Mouse (Mus musculus): Measurements from ENCODE around the gene Tatdn2. TPM values are rescaled to one million over a fixed set of nuclear protein-coding genes. Genes with fewer than 3 reads are reported as not detected.
A peak's percentile ranks its signal among the peaks of the same experiment; 100 is the strongest.

Tatdn2 gene
- total and polyA plus RNA-seq, 3 experiments, result 17.3 to 71.9 (median 66.7) TPM

GRCm38 (mm10) chr6:113692661-113693133 lies 4.2 kb upstream of the Tatdn2 start:
- peaks cover 12% of the 10 kb centered on the region for H3K4me1 ChIP-seq (ENCODE audit: control insufficient read depth, insufficient read depth, low read length)
- no peak overlapping the region for H3K9ac ChIP-seq (ENCODE audit: low read depth, low read length)
- H3K27ac ChIP-seq, result no peak overlapping the region
- 90% methylated on average over 5 of the region's 5 CpGs for WGBS
- H3K4me3 ChIP-seq, result no peak overlapping the region
- no peak for DNase-seq
- TF ChIP-seq EP300 (IDR thresholded peaks at IDR 0.05; ENCODE audit: insufficient read depth, low read depth, low read length) (no peak), POLR2A (IDR thresholded peaks at IDR 0.05; ENCODE audit: insufficient read depth, low read depth, low read length) (no peak)
- no peaks in the 10 kb centered on the region for H3K27me3 ChIP-seq (ENCODE audit: control insufficient read depth, insufficient read depth, low read length)
- intact Hi-C loops (cut with DNase I), result no loop called here
- H3K79me2 ChIP-seq (replicated peaks; ENCODE audit: control insufficient read depth, insufficient read depth, low read length), result peaks cover 4% of the 10 kb centered on the region
- H3K36me3 ChIP-seq (ENCODE audit: control insufficient read depth, insufficient read depth, low read length), result peaks cover 3% of the 10 kb centered on the region

- 74% methylated on average over 5 of the region's 5 CpGs for WGBS
- TF ChIP-seq POLR2A (IDR thresholded peaks at IDR 0.05; ENCODE audit: insufficient read depth, low read depth, low read length) (no peak), EP300 (IDR thresholded peaks at IDR 0.05; ENCODE audit: insufficient read depth, low read depth, low read length) (no peak), CTCF (IDR thresholded peaks at IDR 0.05) (no peak)
- Histone ChIP-seq H3K4me3 (no peak overlapping the region), H3K79me2 (replicated peaks; ENCODE audit: control insufficient read depth, insufficient read depth, low read length) (peaks cover 5% of the 10 kb centered on the region), H3K36me3 (ENCODE audit: control insufficient read depth, insufficient read depth, low read length) (peaks cover 6% of the 10 kb centered on the region), H3K9ac (ENCODE audit: low read depth, low read length) (no peak overlapping the region), H3K4me1 (ENCODE audit: control insufficient read depth, insufficient read depth, low read length) (peaks cover 13% of the 10 kb centered on the region), H3K27ac (no peak overlapping the region), H3K27me3 (ENCODE audit: control insufficient read depth, insufficient read depth, low read length) (no peaks in the 10 kb centered on the region)
- no peak for DNase-seq
- intact Hi-C loops (cut with DNase I), result no loop called here
Observed at GRCm38 (mm10) chr6:113693377-113693776, 3.5 kb upstream of the Tatdn2 start.

- no peak overlapping the region for H3K27ac ChIP-seq
- intact Hi-C loops (cut with DNase I), result loop anchor here (5.0 kb wide), 3 partner anchors 47 to 213 kb away; partner anchors contain the start of genes Creld1, Emc3, Fancd2 and Sec13
- no peak overlapping the region for H3K4me3 ChIP-seq
- peaks cover 20% of the 10 kb centered on the region for H3K36me3 ChIP-seq (ENCODE audit: control insufficient read depth, insufficient read depth, low read length)
- peaks cover 13% of the 10 kb centered on the region for H3K4me1 ChIP-seq (ENCODE audit: control insufficient read depth, insufficient read depth, low read length)
- peaks cover 5% of the 10 kb centered on the region for H3K79me2 ChIP-seq (replicated peaks; ENCODE audit: control insufficient read depth, insufficient read depth, low read length)
- TF ChIP-seq EP300 (IDR thresholded peaks at IDR 0.05; ENCODE audit: insufficient read depth, low read depth, low read length) (no peak), CTCF (IDR thresholded peaks at IDR 0.05) (no peak), POLR2A (IDR thresholded peaks at IDR 0.05; ENCODE audit: insufficient read depth, low read depth, low read length) (no peak)
- no peak for DNase-seq
- H3K9ac ChIP-seq (ENCODE audit: low read depth, low read length), result no peak overlapping the region
- WGBS, result 64% methylated on average over 1 of the region's 1 CpGs
- no peaks in the 10 kb centered on the region for H3K27me3 ChIP-seq (ENCODE audit: control insufficient read depth, insufficient read depth, low read length)
Observed at GRCm38 (mm10) chr6:113695203-113695602, 1.6 kb upstream of the Tatdn2 start.

- WGBS, result 70% methylated on average over 4 of the region's 4 CpGs
- H3K9ac ChIP-seq (ENCODE audit: low read depth, low read length), result no peak overlapping the region
- DNase-seq, result no peak
- TF ChIP-seq POLR2A (IDR thresholded peaks at IDR 0.05; ENCODE audit: insufficient read depth, low read depth, low read length) (no peak), CTCF (IDR thresholded peaks at IDR 0.05) (no peak), EP300 (IDR thresholded peaks at IDR 0.05; ENCODE audit: insufficient read depth, low read depth, low read length) (no peak)
- H3K79me2 ChIP-seq (replicated peaks; ENCODE audit: control insufficient read depth, insufficient read depth, low read length), result peaks cover 5% of the 10 kb centered on the region
- peaks cover 9% of the 10 kb centered on the region for H3K4me1 ChIP-seq (ENCODE audit: control insufficient read depth, insufficient read depth, low read length)
- peak overlapping the region; percentile 45 for H3K4me3 ChIP-seq
- no peaks in the 10 kb centered on the region for H3K27me3 ChIP-seq (ENCODE audit: control insufficient read depth, insufficient read depth, low read length)
- peak overlapping the region; percentile 92 for H3K27ac ChIP-seq
- H3K36me3 ChIP-seq (ENCODE audit: control insufficient read depth, insufficient read depth, low read length), result peaks cover 24% of the 10 kb centered on the region
- intact Hi-C loops (cut with DNase I), result loop anchor here (1.0 to 5.0 kb wide), 4 partner anchors 46 to 214 kb away; partner anchors contain the start of genes Creld1, Emc3, Fancd2 and Irak2
Observed at GRCm38 (mm10) chr6:113695766-113696355, 989 bp upstream of the Tatdn2 start.

GRCm38 (mm10) chr6:113697222-113698205 lies 664 bp downstream of the Tatdn2 start:
- intact Hi-C loops (cut with DNase I), result loop anchor here (5.0 kb wide), 3 partner anchors 45 to 215 kb away; partner anchors contain the start of genes Creld1, Emc3, Fancd2 and Sec13

More at GRCm38 (mm10) chr6:113697222-113698205, 664 bp downstream of the Tatdn2 start:
- no peak for TF ChIP-seq CTCF (IDR thresholded peaks at IDR 0.05)
- TF ChIP-seq EP300 (IDR thresholded peaks at IDR 0.05; ENCODE audit: insufficient read depth, low read depth, low read length), result no peak
- TF ChIP-seq POLR2A (IDR thresholded peaks at IDR 0.05; ENCODE audit: insufficient read depth, low read depth, low read length), result no peak
- Histone ChIP-seq H3K27me3 (ENCODE audit: control insufficient read depth, insufficient read depth, low read length) (no peaks in the 10 kb centered on the region), H3K36me3 (ENCODE audit: control insufficient read depth, insufficient read depth, low read length) (peaks cover 24% of the 10 kb centered on the region), H3K4me1 (ENCODE audit: control insufficient read depth, insufficient read depth, low read length) (peaks cover 6% of the 10 kb centered on the region), H3K79me2 (replicated peaks; ENCODE audit: control insufficient read depth, insufficient read depth, low read length) (peaks cover 5% of the 10 kb centered on the region), H3K4me3 (peak overlapping the region; percentile 90), H3K27ac (peak overlapping the region; percentile 90), H3K9ac (ENCODE audit: low read depth, low read length) (peak overlapping the region; percentile 96)
- DNase-seq, result no peak
- under 1% methylated on average over 109 of the region's 113 CpGs for WGBS
